Mouse (Mus musculus) E14TG2a.4 (cell line): Measurements from ENCODE around the gene Sarnp.

ENCODE experiments used
- CTCF ChIP-seq: conservative IDR thresholded peaks from 2 replicates; pipeline ENCODE4 v1.5.1; 2014; ENCODE audit warnings: low read length
- NANOG ChIP-seq: IDR thresholded peaks from 2 replicates; pipeline ENCODE4 v1.6.1; 2014; ENCODE audit warnings: borderline replicate concordance, low read length, mixed read lengths
- POU5F1 ChIP-seq: IDR thresholded peaks from 2 replicates; pipeline ENCODE4 v1.6.1; 2014; ENCODE audit warnings: low read length, borderline replicate concordance

DNA sequence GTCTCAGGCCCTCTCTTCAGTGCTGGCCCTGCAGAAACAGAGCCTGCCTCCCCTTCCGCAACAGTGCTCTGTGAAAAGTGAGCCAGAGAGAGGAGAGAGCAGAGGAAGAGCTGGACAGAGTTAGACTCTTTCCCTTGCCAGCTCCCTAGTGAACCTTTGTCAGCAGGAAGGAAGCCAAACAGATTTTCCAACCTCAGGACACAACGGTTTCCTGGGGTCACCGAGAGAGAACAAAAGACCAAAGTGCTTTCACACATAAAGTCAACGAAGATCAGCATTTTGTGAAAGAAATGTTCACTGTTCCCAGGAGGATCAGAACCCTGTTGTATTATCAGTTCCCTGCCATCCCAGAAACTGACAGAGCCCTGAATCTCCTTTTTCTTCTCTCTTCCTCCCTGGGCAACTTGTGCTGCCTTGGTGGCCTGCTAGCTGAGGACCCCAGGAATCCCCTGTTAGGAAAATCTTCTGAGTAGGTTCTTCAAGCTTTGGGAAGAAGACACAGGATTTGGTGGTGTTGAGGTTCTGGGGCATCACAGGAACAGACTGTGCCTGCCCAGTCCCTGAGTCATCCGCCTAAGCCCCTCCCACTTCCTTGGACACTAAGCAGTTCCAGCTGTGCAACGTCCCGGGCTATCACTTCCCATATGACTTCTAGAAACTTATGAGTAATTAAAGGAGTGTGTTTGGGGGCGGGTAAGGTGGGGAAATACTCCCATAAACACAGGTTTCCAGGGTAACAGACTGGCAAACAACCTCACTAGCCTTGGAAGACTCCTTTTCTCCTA lies 37.9 kb upstream of the Sarnp start:
- TF ChIP-seq CTCF (no peak), POU5F1 (no peak), NANOG (no peak)
